Mouse (Mus musculus) 3134 (cell line): ENCODE data around the gene Obox6.

Experiments used
- DNase-seq: peaks from one replicate; pipeline ENCODE4 v3.0.0-alpha.2; 2011; ENCODE audit warnings: low spot score; ENCODE audit not compliant: insufficient read length; ENCODE audit errors: extremely low read depth

Obox6 gene

DNA sequence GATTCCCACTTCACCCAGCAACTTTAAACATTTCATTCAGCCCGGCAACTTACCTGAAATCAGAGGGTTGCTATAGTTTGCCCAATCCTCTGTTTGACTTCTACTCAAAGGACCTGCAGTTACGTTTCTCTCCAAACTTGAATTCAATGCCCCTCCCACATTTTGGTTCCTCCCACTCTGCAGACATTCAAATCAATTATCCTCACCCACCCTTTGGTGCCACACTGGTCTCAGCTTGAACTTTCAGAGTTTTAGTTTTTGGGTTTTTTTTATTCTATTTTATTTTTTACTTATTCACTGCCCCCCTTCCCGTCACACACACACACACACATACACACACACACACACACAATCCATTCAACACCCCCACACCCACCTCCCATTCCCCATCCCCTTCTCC, at the start of gene Obox6:
TSS of gene Obox6 (minus strand) at position 101 of the 400 bp plus-strand sequence.
- DNase-seq: no peak

DNA sequence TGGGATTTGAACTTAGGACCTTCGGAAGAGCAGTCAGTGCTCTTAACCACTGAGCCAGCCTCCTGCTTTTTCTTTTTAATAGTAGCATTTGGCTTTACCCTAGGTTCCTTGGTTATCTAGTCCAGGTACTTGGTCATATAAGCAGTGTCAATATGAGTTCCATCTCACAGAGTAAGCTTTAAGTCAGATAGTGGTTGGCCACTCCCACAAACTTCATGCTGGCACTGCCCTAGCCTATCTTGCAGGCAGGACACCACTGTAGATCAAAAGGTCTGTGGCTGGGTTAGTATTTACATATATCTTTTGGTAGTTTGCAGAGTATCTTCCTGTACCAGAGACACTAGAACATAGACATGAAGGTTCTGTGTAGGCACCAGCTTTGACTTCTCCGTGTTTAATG, 44.6 kb upstream of the Obox6 start:
- no peak for DNase-seq

DNA sequence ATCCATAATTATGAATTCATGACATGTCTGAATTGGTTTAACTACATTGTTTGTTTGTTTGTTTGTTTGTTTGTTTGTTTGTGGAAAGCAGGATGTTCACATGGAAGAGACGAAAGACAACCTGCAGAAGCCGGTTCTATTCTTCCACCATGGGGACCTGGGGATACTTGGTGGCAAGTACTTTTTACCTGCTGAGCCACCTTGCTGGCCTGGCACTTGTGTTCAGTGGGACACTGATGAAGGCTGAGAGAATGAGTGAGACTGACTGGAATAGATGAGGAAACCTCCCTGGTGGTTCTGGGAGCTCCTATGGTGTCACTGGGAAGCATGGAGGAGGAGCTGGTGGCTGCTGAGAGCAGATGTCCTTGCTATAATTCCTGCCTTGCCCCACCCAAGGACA, 42.8 kb upstream of the Obox6 start, which contains the start of gene Crxos:
TSS of gene Crxos (plus strand) at position 301 of the 400 bp plus-strand sequence.
- DNase-seq: no peak

DNA sequence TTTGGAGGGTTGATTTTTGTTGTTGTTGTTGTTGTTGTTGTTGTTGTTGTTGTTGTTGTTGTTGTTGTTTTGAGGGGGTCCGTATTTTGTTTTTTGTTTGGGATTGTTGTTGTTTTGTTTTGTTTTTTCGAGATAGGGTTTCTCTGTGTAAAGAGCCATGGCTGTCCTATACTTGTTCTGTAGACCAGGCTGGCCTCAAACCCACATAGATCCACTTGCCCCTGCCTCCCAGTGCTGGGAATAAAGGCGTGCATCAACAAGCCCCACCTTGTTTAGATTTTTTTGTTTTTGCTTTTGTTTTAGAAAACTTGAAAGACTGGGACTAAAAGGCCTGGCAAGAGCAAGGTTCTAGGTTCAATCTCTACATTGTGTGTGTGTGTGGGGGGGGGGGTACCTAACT, 42.4 kb upstream of the Obox6 start:
- no peak for DNase-seq

DNA sequence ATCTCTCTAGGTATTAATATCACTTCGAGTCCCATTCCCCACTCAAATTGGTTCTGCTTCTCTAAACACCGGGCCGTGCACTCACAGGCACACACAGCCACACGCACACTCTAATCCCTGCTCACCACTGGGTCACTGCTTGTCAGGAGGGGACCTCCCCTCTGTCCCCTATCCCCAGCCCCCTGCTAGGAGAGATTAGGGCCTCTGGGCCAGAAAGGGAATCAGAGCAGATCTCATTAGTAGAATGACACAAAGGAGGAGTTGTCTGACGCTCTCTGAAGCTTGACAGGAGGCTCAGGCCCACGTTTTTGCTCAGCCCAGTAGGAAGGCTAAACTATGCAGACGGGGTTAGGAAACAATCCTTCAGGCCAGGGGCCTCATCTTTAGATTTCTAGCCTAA, 41.9 kb upstream of the Obox6 start:
- no peak for DNase-seq

DNA sequence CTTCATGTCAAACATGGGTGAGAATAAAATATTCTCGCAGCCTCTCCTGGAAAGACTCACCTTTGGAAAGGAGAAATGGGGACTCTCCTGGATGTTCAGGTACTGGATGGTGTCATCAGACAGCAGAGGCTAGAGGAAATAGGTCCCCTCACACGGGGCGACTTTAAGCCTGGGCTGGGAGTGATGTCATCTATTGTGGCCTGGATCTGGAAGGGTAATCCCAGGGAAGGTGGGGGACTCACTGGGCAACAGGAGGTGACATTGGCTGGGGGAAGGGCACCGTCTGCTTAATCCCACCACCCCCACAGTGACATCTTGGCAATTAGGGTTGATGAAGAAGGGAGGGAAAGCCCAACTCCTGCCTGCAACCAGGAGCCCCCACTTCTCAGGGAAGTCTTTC, 40.3 kb upstream of the Obox6 start, which contains the start of gene Crx:
TSS of gene Crx (minus strand) at position 213 of the 400 bp plus-strand sequence.
- DNase-seq: no peak

DNA sequence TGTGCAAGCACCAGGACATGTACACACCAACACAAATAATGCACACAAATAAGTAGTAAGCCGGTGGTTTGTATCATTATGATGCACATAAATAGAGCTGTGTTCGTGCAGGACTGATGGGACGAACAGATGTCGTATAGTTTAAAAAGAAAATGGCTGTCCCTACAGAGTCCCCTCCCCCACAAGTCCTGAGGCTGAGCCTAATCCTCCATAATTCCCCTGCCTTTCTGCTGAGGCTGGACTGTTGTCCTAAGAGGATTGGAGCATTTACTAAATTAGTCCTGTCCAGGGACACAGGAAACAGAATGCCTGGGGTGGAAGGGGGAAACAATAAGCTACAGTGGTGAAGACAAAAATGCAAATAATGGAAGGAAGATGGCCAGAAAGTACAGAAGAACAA, 24.6 kb upstream of the Obox6 start:
- no peak for DNase-seq

DNA sequence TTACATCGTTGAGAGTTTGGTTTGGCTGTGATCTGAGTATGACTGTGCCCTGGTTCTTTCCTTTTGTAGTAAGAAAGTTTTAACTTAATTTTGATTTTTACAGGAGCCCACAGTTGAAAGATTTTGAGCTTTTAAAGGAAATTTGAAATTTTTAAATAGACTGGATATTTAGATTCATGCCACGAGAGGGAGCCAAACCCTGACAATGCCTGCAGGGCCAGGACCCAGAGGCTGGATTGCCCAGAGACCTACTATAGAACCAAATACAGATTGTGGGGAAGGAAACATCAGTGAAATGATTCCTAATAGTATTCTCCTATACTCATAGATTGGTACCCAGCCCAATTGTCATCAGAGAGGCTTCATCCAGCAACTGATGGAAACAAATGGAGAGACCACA, 20.2 kb upstream of the Obox6 start:
- no peak for DNase-seq
